Comparison of ENCODE assay signal across 19 mouse cellular contexts in genomic region chr12:16882442-16882841, GRCm38 (mm10).
"Had no signal": no experiment of that assay in that cellular context is flagged by ENCODE, and none has a peak within 500 bp of the region (broad histone marks: within the 10 kb centered on the region; RNA-seq: fewer than 3 reads in every experiment).

No protein-coding gene starts in this region.

- H3K9me3 ChIP-seq: limb, embryonic 12.5 days; limb, embryonic 15.5 days; midbrain, embryonic 12.5 days; midbrain, embryonic 15.5 days; neural tube, embryonic 12.5 days; neural tube, embryonic 15.5 days had no signal

- H3K9ac ChIP-seq: limb, embryonic 12.5 days; limb, embryonic 15.5 days; liver, embryonic 14.5 days; liver, postnatal 0 days; lung, embryonic 14.5 days; midbrain, embryonic 12.5 days; midbrain, embryonic 15.5 days; neural tube, embryonic 12.5 days; neural tube, embryonic 15.5 days had no signal

- H3K4me2 ChIP-seq: limb, embryonic 12.5 days; limb, embryonic 15.5 days; liver, embryonic 11.5 days; lung, embryonic 14.5 days; midbrain, embryonic 12.5 days; midbrain, embryonic 15.5 days; neural tube, embryonic 12.5 days; neural tube, embryonic 15.5 days had no signal

- H3K36me3 ChIP-seq: limb, embryonic 12.5 days; limb, embryonic 15.5 days; midbrain, embryonic 12.5 days; midbrain, embryonic 15.5 days; neural tube, embryonic 12.5 days; neural tube, embryonic 15.5 days had no signal

- H3K27me3 ChIP-seq: limb, embryonic 12.5 days; limb, embryonic 15.5 days; midbrain, embryonic 12.5 days; midbrain, embryonic 15.5 days; neural tube, embryonic 12.5 days; neural tube, embryonic 15.5 days had no signal

- H3K27ac ChIP-seq: limb, embryonic 12.5 days; limb, embryonic 15.5 days; liver, embryonic 14.5 days; macrophage; midbrain, embryonic 12.5 days; midbrain, embryonic 15.5 days; neural tube, embryonic 12.5 days; neural tube, embryonic 15.5 days had no signal

- ATAC-seq: liver, postnatal 0 days; lung, postnatal 0 days; midbrain, embryonic 15.5 days had no signal

- DNase-seq: kidney, adult 9 months; kidney, postnatal 14 days; kidney, postnatal 4 days; left cerebral cortex, postnatal 4 days; liver, postnatal 0 days; lung, embryonic 14.5 days; right cerebral cortex, adult 18-20 months; right cerebral cortex, postnatal 25 days; thymus, postnatal 25 days had no signal

- H3K4me3 ChIP-seq: limb, embryonic 12.5 days; limb, embryonic 15.5 days; midbrain, embryonic 12.5 days; midbrain, embryonic 15.5 days; neural tube, embryonic 12.5 days; neural tube, embryonic 15.5 days had no signal

- H3K4me1 ChIP-seq: limb, embryonic 12.5 days; limb, embryonic 15.5 days; midbrain, embryonic 12.5 days; midbrain, embryonic 15.5 days; neural tube, embryonic 12.5 days; neural tube, embryonic 15.5 days had no signal
